Mouse (Mus musculus): Measurements from ENCODE around the gene Vps25. TPM values are rescaled to one million over a fixed set of nuclear protein-coding genes. Genes with fewer than 3 reads are reported as not detected.
A peak's percentile ranks its signal among the peaks of the same experiment; 100 is the strongest.

The Vps25 gene
- polyA plus RNA-seq, 2 experiments = 36.3 to 90.0 TPM

- no peaks in the 10 kb centered on the region for H3K27me3 ChIP-seq (ENCODE audit: control insufficient read depth, insufficient read depth, low read length)
- H3K4me3 ChIP-seq (ENCODE audit: insufficient read depth in 1 of 2, low read depth in 2 of 2, low read length in 2 of 2) = peak within 1 kb of the TSS; percentile 72 to 90
- DNase-seq (ENCODE audit: low read depth in 3 of 3, low spot score in 3 of 3) (peak; percentile 91 to 94 (median 93)), ATAC-seq (ENCODE audit: insufficient read depth) (peak; percentile 96)
- H3K4me1 ChIP-seq (replicated peaks; ENCODE audit: control insufficient read depth in 2 of 2, insufficient read depth in 2 of 2, low read length in 1 of 2) = peaks cover 12 to 16% of the 10 kb centered on the region in 2 experiments
- H3K27ac ChIP-seq = peak within 1 kb of the TSS; percentile 56
- peak within 1 kb of the TSS; percentile 94 for H3K9ac ChIP-seq (replicated peaks)
- TF ChIP-seq CTCF (IDR thresholded peaks at IDR 0.05; ENCODE audit: low read depth) (peak; percentile 98), EP300 (IDR thresholded peaks at IDR 0.05; ENCODE audit: low read depth) (0 out of 2 replicates have a peak, but pooled peaks have one; percentile 2)
- H3K36me3 ChIP-seq (replicated peaks; ENCODE audit: control insufficient read depth, insufficient read depth, low read depth) = peaks cover 29% of the 10 kb centered on the region
- 6% methylated on average over 39 of the region's 39 CpGs for WGBS (ENCODE audit: insufficient replicate concordance)
- no peaks in the 10 kb centered on the region for H3K9me3 ChIP-seq (ENCODE audit: control insufficient read depth, low read length)
- peak within 1 kb of the TSS; percentile 73 for H3K4me2 ChIP-seq (ENCODE audit: low read depth)
Measured at GRCm38 (mm10) chr11:101302004-101302798, 48.7 kb downstream of the Vps25 start, which contains the start of gene Becn1. TSS of gene Becn1 (minus strand) at chr11:101302286.

GRCm38 (mm10) chr11:101307744-101308143 lies 54.2 kb downstream of the Vps25 start:
- H3K4me3 ChIP-seq (ENCODE audit: insufficient read depth in 1 of 2, low read depth in 2 of 2, low read length in 2 of 2) = no peak overlapping the region
- no peak for TF ChIP-seq EP300 (IDR thresholded peaks at IDR 0.05; ENCODE audit: low read depth)
- TF ChIP-seq CTCF (IDR thresholded peaks at IDR 0.05; ENCODE audit: low read depth) = no peak
- peaks cover 0 to 5% of the 10 kb centered on the region in 2 experiments; a peak in 1 of 4 replicates for H3K4me1 ChIP-seq (replicated peaks; ENCODE audit: control insufficient read depth in 2 of 2, insufficient read depth in 2 of 2, low read length in 1 of 2)
- H3K4me2 ChIP-seq (ENCODE audit: low read depth) = no peak overlapping the region
- no peak for ATAC-seq (ENCODE audit: insufficient read depth)
- no peak overlapping the region for H3K27ac ChIP-seq
- H3K9me3 ChIP-seq (ENCODE audit: control insufficient read depth, low read length) = no peaks in the 10 kb centered on the region
- no peak overlapping the region for H3K9ac ChIP-seq (replicated peaks)
- H3K27me3 ChIP-seq (ENCODE audit: control insufficient read depth, insufficient read depth, low read length) = no peaks in the 10 kb centered on the region
- DNase-seq (ENCODE audit: low read depth in 3 of 3, low spot score in 3 of 3) = no peak
- WGBS (ENCODE audit: insufficient replicate concordance) = 32% methylated on average over 5 of the region's 5 CpGs
- no peaks in the 10 kb centered on the region for H3K36me3 ChIP-seq (replicated peaks; ENCODE audit: control insufficient read depth, insufficient read depth, low read depth)

Other genes with a start within 250 kb of the Vps25 start
- gene Atp6v0a1, start 244.3 kb upstream of the Vps25 start, polyA plus RNA-seq (2012; rRNA removed) = 28.3 and 29.5 TPM in 2 replicates
- 37.8 and 40.3 TPM in 2 replicates for gene Atp6v0a1, start 244.3 kb upstream of the Vps25 start, polyA plus RNA-seq (2014; fragmentation: Nextera tagmentation; extraction: Ambion mirVana)
- 3.4 and 4.0 TPM in 2 replicates for gene Naglu, start 183.7 kb upstream of the Vps25 start, polyA plus RNA-seq (2012; rRNA removed)
- gene Naglu, start 183.7 kb upstream of the Vps25 start, polyA plus RNA-seq (2014; fragmentation: Nextera tagmentation; extraction: Ambion mirVana) = 4.0 and 4.3 TPM in 2 replicates
- 0.13 and 0.19 TPM in 2 replicates for gene Hsd17b1, start 175.3 kb upstream of the Vps25 start, polyA plus RNA-seq (2012; rRNA removed)
- gene Hsd17b1, start 175.3 kb upstream of the Vps25 start, polyA plus RNA-seq (2014; fragmentation: Nextera tagmentation; extraction: Ambion mirVana) = 0.08 and 0.34 TPM in 2 replicates
- 16.2 and 16.7 TPM in 2 replicates for gene Coasy, start 171.1 kb upstream of the Vps25 start, polyA plus RNA-seq (2012; rRNA removed)
- 17.7 and 19.9 TPM in 2 replicates for gene Coasy, start 171.1 kb upstream of the Vps25 start, polyA plus RNA-seq (2014; fragmentation: Nextera tagmentation; extraction: Ambion mirVana)
- gene Mlx, start 166.4 kb upstream of the Vps25 start, polyA plus RNA-seq (2012; rRNA removed) = 16.8 and 18.6 TPM in 2 replicates
- gene Mlx, start 166.4 kb upstream of the Vps25 start, polyA plus RNA-seq (2014; fragmentation: Nextera tagmentation; extraction: Ambion mirVana) = 21.9 and 26.8 TPM in 2 replicates
- 7.3 and 16.8 TPM in 2 replicates for gene Psmc3ip, start 158.3 kb upstream of the Vps25 start, polyA plus RNA-seq (2012; rRNA removed)
- 21.6 and 22.0 TPM in 2 replicates for gene Psmc3ip, start 158.3 kb upstream of the Vps25 start, polyA plus RNA-seq (2014; fragmentation: Nextera tagmentation; extraction: Ambion mirVana)
- gene Retreg3, start 133.8 kb upstream of the Vps25 start, polyA plus RNA-seq (2012; rRNA removed) = 19.3 and 20.4 TPM in 2 replicates
- 5.3 and 6.7 TPM in 2 replicates for gene Retreg3, start 133.8 kb upstream of the Vps25 start, polyA plus RNA-seq (2014; fragmentation: Nextera tagmentation; extraction: Ambion mirVana)
- gene Tubg1, start 133.8 kb upstream of the Vps25 start, polyA plus RNA-seq (2012; rRNA removed) = 12.4 and 13.8 TPM in 2 replicates
- gene Tubg1, start 133.8 kb upstream of the Vps25 start, polyA plus RNA-seq (2014; fragmentation: Nextera tagmentation; extraction: Ambion mirVana) = 32.0 and 32.4 TPM in 2 replicates
- gene Tubg2, start 97.8 kb upstream of the Vps25 start, polyA plus RNA-seq (2012; rRNA removed) = 0.13 and 0.14 TPM in 2 replicates
- not detected in 2 replicates for gene Tubg2, start 97.8 kb upstream of the Vps25 start, polyA plus RNA-seq (2014; fragmentation: Nextera tagmentation; extraction: Ambion mirVana)
- gene Cntnap1, start 83.2 kb upstream of the Vps25 start, polyA plus RNA-seq (2012; rRNA removed) = 0.11 and 0.16 TPM in 2 replicates
- gene Cntnap1, start 83.2 kb upstream of the Vps25 start, polyA plus RNA-seq (2014; fragmentation: Nextera tagmentation; extraction: Ambion mirVana) = 0.08 TPM in 1 of 2 replicates, not detected in the other
- gene Plekhh3, start 82.4 kb upstream of the Vps25 start, polyA plus RNA-seq (2012; rRNA removed) = 1.1 TPM in 2 replicates
- gene Plekhh3, start 82.4 kb upstream of the Vps25 start, polyA plus RNA-seq (2014; fragmentation: Nextera tagmentation; extraction: Ambion mirVana) = 1.0 TPM in 2 replicates
- gene Ccr10, start 78.3 kb upstream of the Vps25 start, polyA plus RNA-seq (2012; rRNA removed) = not detected in 2 replicates
- gene Ccr10, start 78.3 kb upstream of the Vps25 start, polyA plus RNA-seq (2014; fragmentation: Nextera tagmentation; extraction: Ambion mirVana) = not detected in 2 replicates
- gene Ezh1, start 27.2 kb upstream of the Vps25 start, polyA plus RNA-seq (2012; rRNA removed) = 6.8 and 8.8 TPM in 2 replicates
- gene Ezh1, start 27.2 kb upstream of the Vps25 start, polyA plus RNA-seq (2014; fragmentation: Nextera tagmentation; extraction: Ambion mirVana) = 7.9 and 8.1 TPM in 2 replicates
- gene Ramp2, start 7.7 kb upstream of the Vps25 start, polyA plus RNA-seq (2012; rRNA removed) = 15.1 and 17.5 TPM in 2 replicates
- gene Ramp2, start 7.7 kb upstream of the Vps25 start, polyA plus RNA-seq (2014; fragmentation: Nextera tagmentation; extraction: Ambion mirVana) = 19.0 and 19.2 TPM in 2 replicates
- gene Wnk4, start 6.9 kb downstream of the Vps25 start, polyA plus RNA-seq (2012; rRNA removed) = 5.3 and 5.4 TPM in 2 replicates
- gene Wnk4, start 6.9 kb downstream of the Vps25 start, polyA plus RNA-seq (2014; fragmentation: Nextera tagmentation; extraction: Ambion mirVana) = 6.4 and 6.9 TPM in 2 replicates
- 0.44 and 0.68 TPM in 2 replicates for gene Cntd1, start 25.3 kb downstream of the Vps25 start, polyA plus RNA-seq (2012; rRNA removed)
- 0.44 and 0.72 TPM in 2 replicates for gene Cntd1, start 25.3 kb downstream of the Vps25 start, polyA plus RNA-seq (2014; fragmentation: Nextera tagmentation; extraction: Ambion mirVana)
- 58.7 and 84.8 TPM in 2 replicates for gene Coa3, start 25.4 kb downstream of the Vps25 start, polyA plus RNA-seq (2012; rRNA removed)
- 109 and 122 TPM in 2 replicates for gene Coa3, start 25.4 kb downstream of the Vps25 start, polyA plus RNA-seq (2014; fragmentation: Nextera tagmentation; extraction: Ambion mirVana)
- gene Becn1, start 48.6 kb downstream of the Vps25 start, polyA plus RNA-seq (2012; rRNA removed) = 22.7 and 60.5 TPM in 2 replicates
- 86.2 and 93.6 TPM in 2 replicates for gene Becn1, start 48.6 kb downstream of the Vps25 start, polyA plus RNA-seq (2014; fragmentation: Nextera tagmentation; extraction: Ambion mirVana)
- gene Psme3, start 62.5 kb downstream of the Vps25 start, polyA plus RNA-seq (2012; rRNA removed) = 117 and 123 TPM in 2 replicates
- 135 and 152 TPM in 2 replicates for gene Psme3, start 62.5 kb downstream of the Vps25 start, polyA plus RNA-seq (2014; fragmentation: Nextera tagmentation; extraction: Ambion mirVana)
- gene Aoc2, start 71.4 kb downstream of the Vps25 start, polyA plus RNA-seq (2012; rRNA removed) = 4.6 and 4.7 TPM in 2 replicates
- 0.97 and 1.0 TPM in 2 replicates for gene Aoc2, start 71.4 kb downstream of the Vps25 start, polyA plus RNA-seq (2014; fragmentation: Nextera tagmentation; extraction: Ambion mirVana)
- 0.21 and 0.25 TPM in 2 replicates for gene Aoc3, start 76.9 kb downstream of the Vps25 start, polyA plus RNA-seq (2012; rRNA removed)
- gene Aoc3, start 76.9 kb downstream of the Vps25 start, polyA plus RNA-seq (2014; fragmentation: Nextera tagmentation; extraction: Ambion mirVana) = 0.03 and 0.05 TPM in 2 replicates
- 0.02 TPM in 2 replicates for gene G6pc, start 113.9 kb downstream of the Vps25 start, polyA plus RNA-seq (2012; rRNA removed)
- 0.04 TPM in 1 of 2 replicates, not detected in the other for gene G6pc, start 113.9 kb downstream of the Vps25 start, polyA plus RNA-seq (2014; fragmentation: Nextera tagmentation; extraction: Ambion mirVana)
- gene Aarsd1, start 163.9 kb downstream of the Vps25 start, polyA plus RNA-seq (2012; rRNA removed) = 24.7 TPM in 2 replicates
- gene Aarsd1, start 163.9 kb downstream of the Vps25 start, polyA plus RNA-seq (2014; fragmentation: Nextera tagmentation; extraction: Ambion mirVana) = 39.7 and 42.0 TPM in 2 replicates
- gene Gm27029, start 171.1 kb downstream of the Vps25 start, polyA plus RNA-seq (2012; rRNA removed) = 0.17 and 0.84 TPM in 2 replicates
- 2.6 and 3.5 TPM in 2 replicates for gene Gm27029, start 171.1 kb downstream of the Vps25 start, polyA plus RNA-seq (2014; fragmentation: Nextera tagmentation; extraction: Ambion mirVana)
- gene Rundc1, start 171.4 kb downstream of the Vps25 start, polyA plus RNA-seq (2012; rRNA removed) = 3.4 and 3.9 TPM in 2 replicates
- gene Rundc1, start 171.4 kb downstream of the Vps25 start, polyA plus RNA-seq (2014; fragmentation: Nextera tagmentation; extraction: Ambion mirVana) = 2.9 and 3.0 TPM in 2 replicates
- 0.29 and 0.74 TPM in 2 replicates for gene Ptges3l, start 171.6 kb downstream of the Vps25 start, polyA plus RNA-seq (2012; rRNA removed)
- 0.53 and 0.86 TPM in 2 replicates for gene Ptges3l, start 171.6 kb downstream of the Vps25 start, polyA plus RNA-seq (2014; fragmentation: Nextera tagmentation; extraction: Ambion mirVana)
- 571 and 987 TPM in 2 replicates for gene Rpl27, start 188.6 kb downstream of the Vps25 start, polyA plus RNA-seq (2012; rRNA removed)
- 295 and 303 TPM in 2 replicates for gene Rpl27, start 188.6 kb downstream of the Vps25 start, polyA plus RNA-seq (2014; fragmentation: Nextera tagmentation; extraction: Ambion mirVana)
- 14.0 and 17.2 TPM in 2 replicates for gene Ifi35, start 194.7 kb downstream of the Vps25 start, polyA plus RNA-seq (2012; rRNA removed)
- 21.3 and 22.1 TPM in 2 replicates for gene Ifi35, start 194.7 kb downstream of the Vps25 start, polyA plus RNA-seq (2014; fragmentation: Nextera tagmentation; extraction: Ambion mirVana)
- gene Rnd2, start 211.3 kb downstream of the Vps25 start, polyA plus RNA-seq (2012; rRNA removed) = 2.9 and 3.1 TPM in 2 replicates
- 1.2 and 1.4 TPM in 2 replicates for gene Rnd2, start 211.3 kb downstream of the Vps25 start, polyA plus RNA-seq (2014; fragmentation: Nextera tagmentation; extraction: Ambion mirVana)
- gene Vat1, start 212.5 kb downstream of the Vps25 start, polyA plus RNA-seq (2012; rRNA removed) = 9.1 TPM in 2 replicates
- gene Vat1, start 212.5 kb downstream of the Vps25 start, polyA plus RNA-seq (2014; fragmentation: Nextera tagmentation; extraction: Ambion mirVana) = 6.8 and 6.9 TPM in 2 replicates